Comparison of ENCODE assay signal across 8 mouse cellular contexts in the genomic region with DNA sequence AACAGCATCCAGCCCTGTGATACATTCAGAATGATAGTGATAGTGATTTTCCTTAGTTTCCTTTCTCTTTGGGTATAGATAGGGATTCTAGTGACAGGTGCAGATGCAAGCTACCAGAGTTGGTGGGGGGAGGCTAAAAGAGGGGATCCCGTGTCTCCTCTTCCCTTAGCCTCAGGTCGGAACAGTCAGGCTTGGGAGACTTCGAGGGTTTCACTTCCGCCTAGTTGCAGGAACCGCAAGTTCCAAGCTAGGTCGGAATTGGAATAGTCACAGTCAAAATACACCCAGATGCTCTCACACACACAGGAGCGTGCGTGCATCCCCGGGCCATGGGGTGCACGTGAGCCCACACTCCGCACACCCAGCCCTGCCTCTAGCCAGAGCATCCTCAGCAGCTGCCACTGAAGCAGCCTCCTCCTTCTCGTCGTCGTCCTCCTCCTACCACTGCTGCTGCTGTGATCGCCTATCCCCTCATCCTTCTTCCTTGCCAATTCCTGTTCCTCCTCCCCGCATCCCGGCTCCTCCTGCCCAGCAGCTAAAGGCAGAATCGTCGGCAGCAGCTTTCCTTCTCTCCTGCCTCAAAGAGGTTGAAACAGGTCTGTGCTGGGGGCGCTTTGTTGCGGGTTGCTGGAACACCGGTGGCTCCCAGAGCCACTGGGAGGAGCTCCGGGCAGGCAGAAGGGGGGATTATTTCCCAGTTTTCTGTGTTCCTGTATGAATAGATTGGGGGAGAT. TPM values are rescaled to one million over a fixed set of nuclear protein-coding genes. Genes with fewer than 3 reads are reported as not detected.
A peak's percentile ranks its signal among the peaks of the same experiment; 100 is the strongest.
DNase-seq lines count a peak whose midpoint lies in the region; ATAC-seq and TF ChIP-seq lines count a peak whose summit lies in the region.

Pak3 (plus strand) TSS at position 424 of the 734 bp plus-strand sequence.

- peak within 1 kb of the TSS; percentile 59 for H3K4me2 ChIP-seq in heart, postnatal 0 days (ENCODE audit: low read depth, low read length)

- intact Hi-C loops in left cerebral cortex, postnatal 36 days (cut with DNase I): loop anchor here (2.0 kb wide), 1 partner anchor 146 kb away; no protein-coding TSS in a partner anchor

- TF ChIP-seq EP300 in ES-Bruce4 (IDR thresholded peaks at IDR 0.05; ENCODE audit: insufficient read depth, low read depth, low read length): no peak
- no peak for TF ChIP-seq EP300 in heart, postnatal 0 days (IDR thresholded peaks at IDR 0.05; ENCODE audit: low read depth)

- WGBS in heart, postnatal 0 days: 18% methylated on average over 23 of the region's 23 CpGs

- peak within 1 kb of the TSS; percentile 45 for H3K4me3 ChIP-seq in ES-Bruce4 (ENCODE audit: low read depth, low read length)
- peak within 1 kb of the TSS; percentile 33 for H3K4me3 ChIP-seq in heart, postnatal 0 days (ENCODE audit: low read depth, low read length)

- H3K9me3 ChIP-seq in ES-Bruce4 (replicated peaks; ENCODE audit: control insufficient read depth, insufficient read depth, low read length, poor library complexity, severe bottlenecking): no peaks in the 10 kb centered on the region
- H3K9me3 ChIP-seq in heart, postnatal 0 days (replicated peaks; ENCODE audit: control insufficient read depth, low read length): no peaks in the 10 kb centered on the region

- no peak within 1 kb of the TSS for H3K9ac ChIP-seq in ES-Bruce4 (ENCODE audit: low read depth, poor library complexity, severe bottlenecking)
- H3K9ac ChIP-seq in heart, postnatal 0 days (replicated peaks; ENCODE audit: low read depth, low read length): no peak within 1 kb of the TSS

- no peaks in the 10 kb centered on the region for H3K4me1 ChIP-seq in ES-Bruce4 (ENCODE audit: control insufficient read depth, insufficient read depth, low read length)
- no peaks in the 10 kb centered on the region for H3K4me1 ChIP-seq in heart, postnatal 0 days (ENCODE audit: control insufficient read depth, insufficient read depth)

- no peaks in the 10 kb centered on the region for H3K27me3 ChIP-seq in ES-Bruce4 (ENCODE audit: control insufficient read depth, insufficient read depth, low read length, poor library complexity, severe bottlenecking)
- no peaks in the 10 kb centered on the region for H3K27me3 ChIP-seq in heart, postnatal 0 days (ENCODE audit: control insufficient read depth, insufficient read depth, low read length)

- TF ChIP-seq POLR2A in ES-Bruce4 (IDR thresholded peaks at IDR 0.05; ENCODE audit: insufficient read depth, low read length): no peak

- no peak within 1 kb of the TSS for H3K27ac ChIP-seq in ES-Bruce4 (ENCODE audit: insufficient read depth, low read length)
- H3K27ac ChIP-seq in heart, postnatal 0 days (ENCODE audit: low read depth): no peak within 1 kb of the TSS

- DNase-seq in 3134 (ENCODE audit: extremely low read depth, insufficient read length, low spot score): peak; percentile 80
- DNase-seq in heart, postnatal 0 days (ENCODE audit: low spot score): no peak
- DNase-seq in left cerebral cortex, postnatal 36 days (ENCODE audit: low spot score in 2 of 2): peak; percentile 58 to 59
- DNase-seq in retina, postnatal 1 day: peak; percentile 62
- no peak for DNase-seq in c-Kit-positive CD71-positive TER-119-positive erythroid progenitor cells, embryonic 14.5 days (ENCODE audit: low spot score)
- no peak for DNase-seq in gastrocnemius, postnatal 4 days (ENCODE audit: low spot score in 2 of 2)

- H3K36me3 ChIP-seq in ES-Bruce4 (ENCODE audit: control insufficient read depth, insufficient read depth, low read length, poor library complexity, severe bottlenecking): no peaks in the 10 kb centered on the region
- no peaks in the 10 kb centered on the region for H3K36me3 ChIP-seq in heart, postnatal 0 days (replicated peaks; ENCODE audit: control insufficient read depth, insufficient read depth, low read length)

- TF ChIP-seq CTCF in ES-Bruce4 (IDR thresholded peaks at IDR 0.05; ENCODE audit: low read depth, low read length): no peak
- TF ChIP-seq CTCF in heart, postnatal 0 days (IDR thresholded peaks at IDR 0.05; ENCODE audit: low read depth): no peak

- ATAC-seq in common myeloid progenitor, adult 5-6 weeks (replicated peaks; ENCODE audit: low read depth, poor library complexity, severe bottlenecking): peak; percentile 68
- no peak for ATAC-seq in heart, postnatal 0 days (ENCODE audit: insufficient read depth, low read depth)

RNA-seq across cellular contexts. Expression of gene Pak3, which starts in this region (rescaled TPM):
- 3.1 and 4.6 TPM in 2 replicates for polyA plus RNA-seq in ES-Bruce4 (2011; ENCODE audit: insufficient read depth, insufficient read length, low read depth, missing spikeins)
- total RNA-seq in common myeloid progenitor, adult 5-6 weeks (2017): under 0.01 TPM in 1 of 2 replicates, not detected in the other
- total RNA-seq in heart, postnatal 0 days (2014; rRNA removed; ENCODE audit: low replicate concordance): 3.1 and 6.9 TPM in 2 replicates
- polyA plus RNA-seq in heart, postnatal 0 days (2015; fragmentation: Nextera tagmentation; extraction: Ambion mirVana): 4.6 TPM in 2 replicates
- total RNA-seq in left cerebral cortex, postnatal 36 days (2021): 100 to 1,000 TPM; 128 to 133 TPM
- 10 to 100 TPM in 1 of 2 experiments, 1 to 10 TPM in 1; 7.9 to 10.2 TPM for total RNA-seq in gastrocnemius, postnatal 4 days (2021)

Comparison
In these comparisons a context has a peak if more than half of its experiments do, and no peak if none do; other contexts are left out.
1. RNA of gene Pak3 (total RNA-seq): 128 to 133 TPM in left cerebral cortex, postnatal 36 days; 7.9 to 10.2 TPM in gastrocnemius, postnatal 4 days, 3.1 to 6.9 TPM in heart, postnatal 0 days and under 0.01 TPM in common myeloid progenitor, adult 5-6 weeks; every median in the first group is over 10 times any median in the second.
2. Peak in ATAC-seq in common myeloid progenitor, adult 5-6 weeks; RNA of the gene not detected or under 1 TPM.
3. DNase-seq: peak in 3134 (single experiment), left cerebral cortex, postnatal 36 days (2 of 2) and retina, postnatal 1 day (single experiment); none in heart, postnatal 0 days (single experiment), c-Kit-positive CD71-positive TER-119-positive erythroid progenitor cells, embryonic 14.5 days (single experiment) and gastrocnemius, postnatal 4 days (0 of 2).